Mouse (Mus musculus) stomach, embryonic 15.5 days (tissue): ENCODE data around the gene Ptpn18. TPM values are rescaled to one million over a fixed set of nuclear protein-coding genes. Genes with fewer than 3 reads are reported as not detected.
"Not testable (repeated sequence)": the region's sequence is repeated elsewhere in the genome, so short reads cannot be mapped to it uniquely, and the experiment has no call there.

Source experiments
- ATAC-seq: fragments of 200-750 bp; cut with Nextera tagmentation; 2 replicates; pipeline ENCODE4 v1.8.0; 2017; ENCODE audit warnings: low read depth, moderate number of reproducible peaks, moderate TSS enrichment; ENCODE audit not compliant: insufficient read depth, low FRiP score
- H3K27ac ChIP-seq: fragments of 300-500 bp; sonication (generic); 2 replicates; pipeline ENCODE4 v1.5.1; 2015; ENCODE audit warnings: mild to moderate bottlenecking, inconsistent platforms
- H3K27me3 ChIP-seq: fragments of 300-500 bp; sonication (generic); replicated peaks from 2 replicates; pipeline ENCODE4 v1.6.1; 2015; ENCODE audit warnings: inconsistent platforms
- H3K36me3 ChIP-seq: fragments of 300-500 bp; sonication (generic); 2 replicates; pipeline ENCODE4 v1.6.1; 2015; ENCODE audit warnings: inconsistent platforms
- H3K4me1 ChIP-seq: fragments of 300-500 bp; sonication (generic); 2 replicates; pipeline ENCODE4 v1.6.1; 2015; ENCODE audit warnings: inconsistent platforms
- H3K4me2 ChIP-seq: fragments of 300-500 bp; sonication (generic); 2 replicates; pipeline ENCODE4 v1.6.1; 2015; ENCODE audit warnings: mild to moderate bottlenecking, inconsistent platforms
- H3K4me3 ChIP-seq: fragments of 300-500 bp; sonication (generic); replicated peaks from 2 replicates; pipeline ENCODE4 v1.5.1; 2015; ENCODE audit warnings: inconsistent platforms
- H3K9ac ChIP-seq: fragments of 300-500 bp; sonication (generic); 2 replicates; pipeline ENCODE4 v1.6.1; 2015; ENCODE audit warnings: inconsistent platforms
- H3K9me3 ChIP-seq: fragments of 300-500 bp; sonication (generic); 2 replicates; pipeline ENCODE4 v1.6.1; 2016; ENCODE audit warnings: inconsistent platforms
- WGBS: fragments of 180-500 bp; shearing (Covaris S2); methylation state at CpG from one replicate; pipeline ENCODE4 v1.1.7; 2015; 5-methylcytosine and 5-hydroxymethylcytosine counted together
- polyA plus RNA-seq: library from polyadenylated mRNA; unstranded; fragments of >200 nt; fragmentation: Nextera tagmentation; extraction: Ambion mirVana; gene quantifications from 2 replicates; pipeline ENCODE4 v1.2.1, GENCODE M21; 2015

The Ptpn18 gene
- polyA plus RNA-seq, 1 experiment from 2014 or later = 33.1 TPM

GRCm38 (mm10) chr1:34436374-34436773 lies 23.2 kb upstream of the Ptpn18 start:
- H3K27me3 ChIP-seq = no peaks in the 10 kb centered on the region

DNA sequence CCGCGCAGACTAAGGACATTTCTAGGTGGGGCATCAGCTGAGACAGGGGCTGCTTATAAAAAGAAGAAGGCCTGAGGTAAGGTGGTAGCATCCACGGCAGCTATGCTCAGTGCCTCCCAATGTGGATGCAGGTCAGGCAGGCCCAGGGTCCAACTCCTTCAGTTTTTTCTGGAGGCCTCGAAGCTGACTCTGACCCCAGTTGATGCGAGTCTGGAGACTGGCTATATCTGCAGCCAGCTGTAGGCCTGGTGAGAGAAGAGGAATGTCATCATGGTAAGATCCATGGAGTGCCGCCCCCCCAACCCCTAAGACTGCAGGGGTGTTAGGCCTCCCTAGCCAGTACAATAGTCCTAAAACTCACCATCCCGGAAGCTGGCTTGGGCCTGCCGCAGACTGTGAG lies 22.2 kb upstream of the Ptpn18 start:
- not testable (repeated sequence) for H3K9me3 ChIP-seq, H3K27ac ChIP-seq, H3K9ac ChIP-seq, H3K4me2 ChIP-seq, H3K27me3 ChIP-seq, ATAC-seq, H3K36me3 ChIP-seq, H3K4me3 ChIP-seq
- WGBS = 93% methylated on average over 8 of the region's 8 CpGs
- H3K4me1 ChIP-seq = peaks cover 15% of the 10 kb centered on the region

More at GRCm38 (mm10) chr1:34436374-34436773, 23.2 kb upstream of the Ptpn18 start:
- 0 out of 2 replicates have a peak, but pooled peaks cover 3% of the 10 kb centered on the region for H3K36me3 ChIP-seq
- H3K9ac ChIP-seq = no peak overlapping the region
- no peak overlapping the region for H3K4me2 ChIP-seq
- no peak overlapping the region for H3K27ac ChIP-seq
- ATAC-seq = no peak
- H3K4me1 ChIP-seq = peaks cover 11% of the 10 kb centered on the region
- no peak overlapping the region for H3K4me3 ChIP-seq
- H3K9me3 ChIP-seq = no peaks in the 10 kb centered on the region
- 86% methylated on average over 3 of the region's 3 CpGs for WGBS

DNA sequence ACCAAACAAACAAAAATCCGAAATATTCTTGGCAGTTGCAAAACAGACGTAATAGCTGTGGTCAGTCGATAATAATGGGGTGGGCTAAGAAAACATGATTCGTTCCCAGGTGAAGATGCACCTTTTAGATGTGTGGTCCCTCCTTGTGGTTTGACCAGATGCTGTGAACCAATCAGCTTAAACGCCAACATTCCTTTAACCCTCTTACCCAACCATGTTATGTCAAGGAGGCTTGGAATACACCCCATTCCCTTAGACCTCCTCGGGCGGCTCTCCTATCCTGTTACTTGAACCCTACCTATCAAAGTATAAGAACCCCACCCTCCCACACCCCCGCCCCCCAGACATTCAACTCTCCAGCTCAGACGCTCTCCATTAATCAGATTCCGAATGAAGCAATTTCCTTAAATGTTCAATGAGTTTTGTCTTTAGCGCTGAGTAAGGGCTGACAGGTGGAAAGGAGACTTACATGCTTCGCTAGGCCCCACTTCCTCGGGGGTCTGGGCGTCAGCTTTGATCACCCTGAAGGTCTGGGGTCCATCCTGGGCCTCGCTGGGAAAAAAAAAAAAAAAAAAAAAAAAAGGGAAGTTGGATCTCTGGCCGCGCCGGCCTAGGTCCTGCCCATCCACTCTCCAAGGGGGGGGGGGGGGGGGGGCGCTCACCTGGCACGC lies 21.0 kb upstream of the Ptpn18 start:
- Histone ChIP-seq H3K27me3 (no peaks in the 10 kb centered on the region), H3K4me2 (peak overlapping the region; percentile 65), H3K4me3 (peak overlapping the region; percentile 87), H3K9me3 (no peaks in the 10 kb centered on the region), H3K27ac (peak overlapping the region; percentile 63; the same call in 1 of the 2 replicates), H3K36me3 (peaks cover 16% of the 10 kb centered on the region), H3K9ac (peak overlapping the region; percentile 50), H3K4me1 (peaks cover 15% of the 10 kb centered on the region)
- 38% methylated on average over 17 of the region's 20 CpGs for WGBS
- no peak for ATAC-seq

DNA sequence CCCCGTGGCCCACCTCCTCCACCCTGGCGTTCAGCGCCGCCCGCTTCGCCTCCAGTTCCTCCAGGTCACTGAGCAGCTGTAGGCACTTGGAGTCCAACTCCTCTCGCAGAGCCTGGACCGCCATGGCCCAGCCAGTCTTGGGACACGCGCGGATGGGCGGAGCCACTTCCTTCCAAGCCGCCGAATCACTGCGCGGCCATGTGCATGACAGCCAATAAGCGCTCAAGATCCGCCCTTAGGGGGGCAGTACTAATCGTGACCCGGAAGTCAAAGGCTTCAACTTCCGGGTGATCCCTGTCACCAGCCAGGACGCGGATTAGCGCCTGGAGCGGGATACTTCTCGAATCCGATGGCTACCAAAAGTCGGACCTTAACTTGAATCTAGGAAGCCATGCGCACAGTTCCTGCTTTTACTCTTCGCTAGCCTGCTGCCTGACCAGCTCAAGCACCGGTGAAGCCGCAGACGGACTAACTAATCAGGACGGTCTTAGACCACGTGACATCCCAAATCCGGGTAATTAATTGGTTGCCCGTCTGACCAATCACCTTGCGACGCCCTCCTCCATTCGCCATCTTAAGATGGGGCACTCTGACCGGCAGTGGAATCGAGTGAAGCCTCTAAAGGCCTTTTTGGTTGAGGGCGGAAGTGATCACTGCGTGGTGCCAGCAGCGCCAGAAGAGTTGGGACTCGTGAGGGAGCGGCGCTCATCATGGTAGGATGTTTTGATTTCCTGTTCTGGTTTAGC lies 20.2 kb upstream of the Ptpn18 start, which contains the start of the genes Ccdc115 and Imp4:
TSS of gene Ccdc115 (minus strand) at position 458 of the 746 bp plus-strand sequence.
TSS of gene Imp4 (plus strand) at position 637 of the 746 bp plus-strand sequence.
- WGBS = under 1% methylated on average over 48 of the region's 48 CpGs

DNA sequence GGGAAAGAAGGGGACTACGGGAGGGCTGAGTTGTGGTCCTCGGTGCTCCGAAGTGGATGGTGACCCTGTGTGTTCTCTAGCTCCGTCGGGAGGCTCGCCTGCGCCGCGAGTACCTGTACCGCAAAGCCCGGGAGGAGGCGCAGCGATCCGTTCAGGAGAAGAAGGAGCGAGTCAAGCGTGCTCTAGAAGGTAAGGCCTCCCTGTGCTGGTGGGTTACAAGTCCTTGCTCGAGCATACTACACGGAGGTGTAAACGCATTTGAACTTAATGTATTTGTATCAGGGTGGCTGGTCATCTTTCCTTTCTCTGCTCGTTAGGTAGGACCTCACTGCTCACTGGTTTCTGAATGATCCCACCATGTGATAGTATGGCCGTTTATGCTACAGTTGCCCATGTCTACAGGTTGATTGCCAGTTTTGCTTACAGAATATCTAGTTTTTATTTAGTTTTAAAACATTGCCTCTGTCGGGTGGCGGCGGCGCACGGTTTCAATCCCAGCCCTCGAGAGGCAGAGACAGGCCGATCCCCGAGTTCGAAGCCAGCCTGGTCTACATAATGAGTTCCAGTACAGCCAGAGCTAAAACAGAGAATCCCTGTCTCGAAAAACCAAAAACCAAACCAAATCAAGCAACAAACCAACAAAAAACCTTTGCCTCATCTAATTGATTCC lies 19.5 kb upstream of the Ptpn18 start:
- no peaks in the 10 kb centered on the region for H3K27me3 ChIP-seq
- H3K36me3 ChIP-seq = peaks cover 32% of the 10 kb centered on the region
- peaks cover 15% of the 10 kb centered on the region for H3K4me1 ChIP-seq
- no peaks in the 10 kb centered on the region for H3K9me3 ChIP-seq
- H3K4me2 ChIP-seq = peak overlapping the region; percentile 71
- peak overlapping the region; percentile 67 for H3K27ac ChIP-seq
- 6% methylated on average over 31 of the region's 31 CpGs for WGBS
- H3K9ac ChIP-seq = peak overlapping the region; percentile 39; the same call in 1 of the 2 replicates
- ATAC-seq = peak; percentile 45
- peak overlapping the region; percentile 87 for H3K4me3 ChIP-seq

More for the DNA sequence above, 20.2 kb upstream of the Ptpn18 start, which contains the start of the genes Ccdc115 and Imp4:
- H3K4me1 ChIP-seq = peaks cover 15% of the 10 kb centered on the region
- H3K36me3 ChIP-seq = peaks cover 25% of the 10 kb centered on the region
- H3K4me2 ChIP-seq = peak within 1 kb of the TSS; percentile 71
- H3K9ac ChIP-seq = peak within 1 kb of the TSS; percentile 50
- ATAC-seq = peak; percentile 95
- peak within 1 kb of the TSS; percentile 67 for H3K27ac ChIP-seq
- H3K9me3 ChIP-seq = no peaks in the 10 kb centered on the region
- no peaks in the 10 kb centered on the region for H3K27me3 ChIP-seq
- H3K4me3 ChIP-seq = peak within 1 kb of the TSS; percentile 87

GRCm38 (mm10) chr1:34443124-34443523 lies 16.4 kb upstream of the Ptpn18 start:
- no peak overlapping the region for H3K4me2 ChIP-seq
- H3K27me3 ChIP-seq = no peaks in the 10 kb centered on the region
- no peak for ATAC-seq
- peaks cover 40% of the 10 kb centered on the region for H3K36me3 ChIP-seq
- no peak overlapping the region for H3K27ac ChIP-seq
- H3K4me3 ChIP-seq = no peak overlapping the region
- WGBS = 92% methylated on average over 6 of the region's 6 CpGs
- H3K4me1 ChIP-seq = peaks cover 15% of the 10 kb centered on the region
- H3K9me3 ChIP-seq = no peaks in the 10 kb centered on the region
- no peak overlapping the region for H3K9ac ChIP-seq

DNA sequence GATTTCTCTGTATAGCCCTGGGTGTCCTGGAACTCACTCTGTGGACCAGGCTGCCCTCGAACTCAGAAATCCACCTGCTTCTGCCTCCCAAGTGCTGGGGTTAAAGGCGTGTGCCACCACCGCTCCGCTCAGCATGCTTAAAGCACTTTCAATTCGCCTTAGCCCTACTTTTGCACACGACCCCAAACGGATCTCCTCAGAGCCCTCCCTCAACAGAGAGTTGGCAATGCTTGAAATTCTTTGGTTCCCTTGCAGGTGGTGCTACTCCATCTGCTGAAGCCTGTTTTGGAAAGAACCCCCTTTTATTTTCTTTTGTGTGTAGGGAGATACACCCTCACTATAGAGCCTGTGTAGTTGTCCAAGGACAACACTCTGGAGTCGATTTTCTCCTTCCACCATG lies 1.1 kb upstream of the Ptpn18 start:
- Histone ChIP-seq H3K9ac (no peak overlapping the region), H3K4me2 (no peak overlapping the region), H3K9me3 (no peaks in the 10 kb centered on the region), H3K36me3 (no peaks in the 10 kb centered on the region), H3K27ac (no peak overlapping the region), H3K4me3 (no peak overlapping the region), H3K4me1 (no peaks in the 10 kb centered on the region), H3K27me3 (peaks cover 16% of the 10 kb centered on the region)
- 31% methylated on average over 8 of the region's 8 CpGs for WGBS
- ATAC-seq = no peak

DNA sequence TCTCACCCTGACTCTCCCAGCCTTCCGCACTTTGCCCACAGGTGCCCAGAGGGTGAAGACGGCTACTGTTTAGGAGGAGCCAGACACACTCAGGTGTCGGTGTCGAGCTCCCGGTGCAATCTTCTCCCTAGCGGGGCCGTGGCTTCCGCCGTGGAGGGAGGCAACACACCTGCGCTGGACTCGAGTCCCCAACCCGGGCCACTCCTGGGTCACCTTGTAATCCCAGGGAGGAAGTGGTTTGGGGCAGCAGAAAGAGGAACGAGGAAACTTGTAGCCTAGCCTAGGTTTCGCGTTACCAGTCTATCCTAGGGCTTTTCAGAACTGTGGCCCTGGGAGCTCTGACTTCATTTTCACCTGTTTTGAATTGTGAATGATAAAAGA lies 489 bp downstream of the Ptpn18 start:
- peak overlapping the region; percentile 60 for H3K4me3 ChIP-seq
- H3K27me3 ChIP-seq = peaks cover 16% of the 10 kb centered on the region
- H3K9ac ChIP-seq = peak overlapping the region; percentile 18; the same call in 1 of the 2 replicates
- peak overlapping the region; percentile 91 for H3K4me2 ChIP-seq
- peak overlapping the region; percentile 70 for H3K27ac ChIP-seq
- ATAC-seq = peak; percentile 36; the same call in 1 of the 2 replicates
- WGBS = 2% methylated on average over 15 of the region's 15 CpGs
- H3K4me1 ChIP-seq = no peaks in the 10 kb centered on the region
- no peaks in the 10 kb centered on the region for H3K9me3 ChIP-seq
- H3K36me3 ChIP-seq = no peaks in the 10 kb centered on the region

- ATAC-seq = no peak
- Histone ChIP-seq H3K27ac (no peak overlapping the region), H3K36me3 (no peaks in the 10 kb centered on the region), H3K4me1 (no peaks in the 10 kb centered on the region), H3K4me3 (no peak overlapping the region), H3K9ac (no peak overlapping the region), H3K4me2 (no peak overlapping the region), H3K27me3 (peaks cover 11% of the 10 kb centered on the region), H3K9me3 (no peaks in the 10 kb centered on the region)
- 17% methylated on average over 7 of the region's 7 CpGs for WGBS
These were observed 3.2 kb downstream of the Ptpn18 start for GRCm38 (mm10) chr1:34462766-34463165.

DNA sequence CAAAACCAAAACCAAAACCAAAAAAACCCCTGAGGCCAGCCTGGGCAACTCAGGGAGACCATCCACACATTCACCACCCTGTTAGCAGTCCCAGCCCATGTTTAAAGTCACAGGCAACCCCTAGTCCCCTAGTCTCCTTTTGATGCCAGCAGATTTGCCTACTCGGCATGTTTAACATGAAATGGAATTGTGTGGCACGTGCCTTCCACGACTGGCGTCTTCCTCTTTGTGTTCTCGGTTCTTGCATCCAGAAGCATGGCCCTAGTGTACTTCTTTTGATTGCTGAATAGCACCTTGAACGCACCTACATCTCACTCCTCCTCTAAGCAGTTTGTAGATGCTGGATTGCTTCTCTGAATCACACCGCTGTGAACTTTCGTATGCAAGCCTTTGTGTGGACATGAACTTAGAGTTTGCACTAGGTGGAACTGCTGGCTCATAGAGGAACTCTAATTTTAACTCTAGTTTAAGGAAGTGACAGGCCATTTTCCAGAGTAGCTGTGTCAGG lies 4.8 kb downstream of the Ptpn18 start:
- Histone ChIP-seq H3K9ac (no peak overlapping the region), H3K9me3 (no peaks in the 10 kb centered on the region), H3K27ac (no peak overlapping the region), H3K36me3 (no peaks in the 10 kb centered on the region), H3K4me3 (no peak overlapping the region), H3K4me1 (no peaks in the 10 kb centered on the region), H3K27me3 (0 out of 2 replicates have a peak, but pooled peaks cover under 1% of the 10 kb centered on the region), H3K4me2 (no peak overlapping the region)
- WGBS = 83% methylated on average over 8 of the region's 8 CpGs
- no peak for ATAC-seq

GRCm38 (mm10) chr1:34465445-34465844 lies 5.9 kb downstream of the Ptpn18 start:
- Histone ChIP-seq H3K9me3 (no peaks in the 10 kb centered on the region), H3K4me2 (no peak overlapping the region), H3K27me3 (no peaks in the 10 kb centered on the region), H3K4me3 (no peak overlapping the region), H3K9ac (no peak overlapping the region), H3K27ac (no peak overlapping the region), H3K4me1 (no peaks in the 10 kb centered on the region), H3K36me3 (no peaks in the 10 kb centered on the region)
- WGBS = 68% methylated on average over 6 of the region's 6 CpGs
- ATAC-seq = no peak
